Mouse (Mus musculus): ENCODE results near the gene Elovl2. TPM values are rescaled to one million over a fixed set of nuclear protein-coding genes. Genes with fewer than 3 reads are reported as not detected.
A peak's percentile ranks its signal among the peaks of the same experiment; 100 is the strongest.

Elovl2 gene
- polyA plus RNA-seq, 1 experiment from 2014 or later = 5.4 TPM

- peak overlapping the region; percentile 47 for H3K9ac ChIP-seq
- DNase-seq = no peak
- H3K36me3 ChIP-seq (ENCODE audit: insufficient read depth) = no peaks in the 10 kb centered on the region
- H3K4me1 ChIP-seq (ENCODE audit: insufficient read depth) = 0 out of 2 replicates have a peak, but pooled peaks cover 3% of the 10 kb centered on the region
- H3K9me3 ChIP-seq (ENCODE audit: low read depth, low read length) = no peaks in the 10 kb centered on the region
- no peak overlapping the region for H3K27ac ChIP-seq (ENCODE audit: low read depth)
- H3K4me2 ChIP-seq = peak overlapping the region; percentile 67
- no peak for ATAC-seq (ENCODE audit: insufficient read depth)
- peak overlapping the region; percentile 73 for H3K4me3 ChIP-seq (ENCODE audit: low read depth, low read length)
- WGBS = 41% methylated on average over 12 of the region's 12 CpGs
- no peaks in the 10 kb centered on the region for H3K27me3 ChIP-seq (ENCODE audit: insufficient read depth, low read length)
- TF ChIP-seq CTCF (IDR thresholded peaks at IDR 0.05; ENCODE audit: low read depth) = no peak
Observed at GRCm38 (mm10) chr13:41248751-41249520, 28.7 kb upstream of the Elovl2 start.

- ATAC-seq (ENCODE audit: insufficient read depth) = no peak
- Histone ChIP-seq H3K4me2 (no peak overlapping the region), H3K9ac (no peak overlapping the region), H3K27ac (ENCODE audit: low read depth) (no peak overlapping the region), H3K4me3 (ENCODE audit: low read depth, low read length) (no peak overlapping the region), H3K4me1 (ENCODE audit: insufficient read depth) (no peaks in the 10 kb centered on the region), H3K9me3 (ENCODE audit: low read depth, low read length) (no peaks in the 10 kb centered on the region), H3K27me3 (ENCODE audit: insufficient read depth, low read length) (no peaks in the 10 kb centered on the region), H3K36me3 (ENCODE audit: insufficient read depth) (no peaks in the 10 kb centered on the region)
- 0 out of 2 replicates have a peak, but pooled peaks have one; percentile 10 for TF ChIP-seq CTCF (IDR thresholded peaks at IDR 0.05; ENCODE audit: low read depth)
- WGBS = 46% methylated on average over 6 of the region's 6 CpGs
- no peak for DNase-seq
Observed at GRCm38 (mm10) chr13:41244306-41244830, 24.2 kb upstream of the Elovl2 start.

- no peak overlapping the region for H3K9ac ChIP-seq
- H3K4me3 ChIP-seq (ENCODE audit: low read depth, low read length) = no peak overlapping the region
- DNase-seq (no peak), ATAC-seq (ENCODE audit: insufficient read depth) (no peak)
- no peaks in the 10 kb centered on the region for H3K27me3 ChIP-seq (ENCODE audit: insufficient read depth, low read length)
- no peak for TF ChIP-seq CTCF (IDR thresholded peaks at IDR 0.05; ENCODE audit: low read depth)
- H3K9me3 ChIP-seq (ENCODE audit: low read depth, low read length) = no peaks in the 10 kb centered on the region
- 58% methylated on average over 2 of the region's 2 CpGs for WGBS
- no peak overlapping the region for H3K4me2 ChIP-seq
- no peaks in the 10 kb centered on the region for H3K4me1 ChIP-seq (ENCODE audit: insufficient read depth)
- no peaks in the 10 kb centered on the region for H3K36me3 ChIP-seq (ENCODE audit: insufficient read depth)
- no peak overlapping the region for H3K27ac ChIP-seq (ENCODE audit: low read depth)
Observed at GRCm38 (mm10) chr13:41241557-41241956, 21.4 kb upstream of the Elovl2 start.

- ATAC-seq (ENCODE audit: insufficient read depth) (no peak), DNase-seq (peak; percentile 84)
- Histone ChIP-seq H3K4me1 (ENCODE audit: insufficient read depth) (no peaks in the 10 kb centered on the region), H3K4me3 (ENCODE audit: low read depth, low read length) (no peak overlapping the region), H3K9me3 (ENCODE audit: low read depth, low read length) (no peaks in the 10 kb centered on the region), H3K4me2 (no peak overlapping the region), H3K9ac (no peak overlapping the region), H3K27ac (ENCODE audit: low read depth) (no peak overlapping the region), H3K27me3 (ENCODE audit: insufficient read depth, low read length) (no peaks in the 10 kb centered on the region), H3K36me3 (ENCODE audit: insufficient read depth) (no peaks in the 10 kb centered on the region)
- peak; percentile 83 for TF ChIP-seq CTCF (IDR thresholded peaks at IDR 0.05; ENCODE audit: low read depth)
- 3% methylated on average over 5 of the region's 5 CpGs for WGBS
Observed at GRCm38 (mm10) chr13:41238805-41239130, 18.6 kb upstream of the Elovl2 start.

- TF ChIP-seq CTCF (IDR thresholded peaks at IDR 0.05; ENCODE audit: low read depth) = no peak
- Histone ChIP-seq H3K9me3 (ENCODE audit: low read depth, low read length) (no peaks in the 10 kb centered on the region), H3K27me3 (ENCODE audit: insufficient read depth, low read length) (no peaks in the 10 kb centered on the region), H3K9ac (no peak overlapping the region), H3K36me3 (ENCODE audit: insufficient read depth) (no peaks in the 10 kb centered on the region), H3K4me2 (no peak overlapping the region), H3K4me1 (ENCODE audit: insufficient read depth) (no peaks in the 10 kb centered on the region), H3K4me3 (ENCODE audit: low read depth, low read length) (no peak overlapping the region), H3K27ac (ENCODE audit: low read depth) (no peak overlapping the region)
- DNase-seq = no peak
- no peak; the same call in 1 of the 2 replicates for ATAC-seq (ENCODE audit: insufficient read depth)
- 70% methylated on average over 10 of the region's 10 CpGs for WGBS
Observed at GRCm38 (mm10) chr13:41238035-41238804, 18.0 kb upstream of the Elovl2 start.

- DNase-seq = no peak
- Histone ChIP-seq H3K27me3 (ENCODE audit: insufficient read depth, low read length) (no peaks in the 10 kb centered on the region), H3K36me3 (ENCODE audit: insufficient read depth) (no peaks in the 10 kb centered on the region), H3K4me3 (ENCODE audit: low read depth, low read length) (no peak overlapping the region), H3K9me3 (ENCODE audit: low read depth, low read length) (no peaks in the 10 kb centered on the region), H3K27ac (ENCODE audit: low read depth) (no peak overlapping the region), H3K9ac (no peak overlapping the region), H3K4me2 (no peak overlapping the region), H3K4me1 (ENCODE audit: insufficient read depth) (no peaks in the 10 kb centered on the region)
- 48% methylated on average over 13 of the region's 13 CpGs for WGBS
- TF ChIP-seq CTCF (IDR thresholded peaks at IDR 0.05; ENCODE audit: low read depth) = no peak
- no peak for ATAC-seq (ENCODE audit: insufficient read depth)
Observed at GRCm38 (mm10) chr13:41235845-41236741, 15.9 kb upstream of the Elovl2 start.

Measured in lung, embryonic 14.5 days (tissue).